Mouse (Mus musculus) frontal cortex, adult (tissue): Measurements from ENCODE around the gene Kcnip1.

Experiments
- ATAC-seq: cut with Nextera tagmentation; 2 replicates; pipeline ENCODE4 v1.9.2; 2017; ENCODE audit warnings: mild to moderate bottlenecking, moderate library complexity, mixed read lengths; ENCODE audit not compliant: low TSS enrichment

Kcnip1 gene

DNA sequence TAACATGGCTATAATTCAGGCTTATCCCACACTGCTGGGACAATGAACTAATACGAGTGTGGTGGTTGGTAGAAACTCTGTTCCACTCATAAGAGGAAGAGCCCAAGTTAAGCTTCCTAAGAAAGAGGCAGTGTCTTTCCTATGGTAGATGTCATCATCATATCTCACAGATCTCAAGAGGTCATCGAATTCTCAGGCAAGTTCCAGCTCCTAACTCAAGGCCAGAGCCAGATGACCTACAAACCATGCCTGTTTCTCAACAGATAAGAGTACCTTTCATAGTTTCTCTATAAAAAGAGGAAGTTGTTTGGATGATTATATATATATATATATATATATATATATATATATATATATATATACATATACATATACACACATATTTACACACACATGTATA, 6.4 kb downstream of the Kcnip1 start:
- ATAC-seq: no peak

DNA sequence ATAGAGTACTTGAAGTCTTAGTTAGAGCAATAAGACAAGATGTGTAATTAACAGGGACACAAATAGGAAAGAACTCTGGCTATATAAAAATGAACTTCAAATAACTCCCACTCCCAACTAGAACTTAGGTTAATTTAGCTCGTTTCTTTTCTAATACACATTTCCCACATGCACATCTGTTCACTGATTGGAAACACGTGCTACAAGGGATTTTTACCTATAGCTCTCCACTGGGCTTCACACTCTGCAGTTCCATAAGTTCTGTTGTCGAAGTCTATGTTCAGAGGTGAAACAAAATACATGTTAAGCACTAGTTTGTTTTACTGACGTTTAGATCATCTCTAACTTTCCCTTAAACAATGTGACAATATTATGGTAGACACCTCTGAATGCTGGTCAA, 12.8 kb downstream of the Kcnip1 start:
- ATAC-seq: no peak

DNA sequence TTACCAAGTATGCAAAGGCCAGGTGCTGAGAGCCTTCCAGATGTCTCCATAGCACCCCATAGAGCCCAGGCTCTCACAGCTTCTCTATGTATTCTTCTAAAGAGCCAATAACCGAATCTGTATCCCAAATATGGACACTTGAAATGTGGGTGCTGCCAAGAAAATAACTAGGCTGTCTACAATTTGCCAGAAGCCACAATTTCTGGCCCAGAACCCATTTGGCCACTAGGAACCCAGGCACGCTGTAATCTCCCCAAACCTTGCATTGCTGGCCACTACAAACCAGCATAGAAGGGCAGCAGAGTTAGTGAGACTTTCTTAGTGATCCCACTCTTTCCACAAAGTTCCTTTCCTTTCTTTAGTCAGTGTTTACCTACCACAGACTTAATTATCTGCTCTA, 17.8 kb downstream of the Kcnip1 start:
- no peak for ATAC-seq

DNA sequence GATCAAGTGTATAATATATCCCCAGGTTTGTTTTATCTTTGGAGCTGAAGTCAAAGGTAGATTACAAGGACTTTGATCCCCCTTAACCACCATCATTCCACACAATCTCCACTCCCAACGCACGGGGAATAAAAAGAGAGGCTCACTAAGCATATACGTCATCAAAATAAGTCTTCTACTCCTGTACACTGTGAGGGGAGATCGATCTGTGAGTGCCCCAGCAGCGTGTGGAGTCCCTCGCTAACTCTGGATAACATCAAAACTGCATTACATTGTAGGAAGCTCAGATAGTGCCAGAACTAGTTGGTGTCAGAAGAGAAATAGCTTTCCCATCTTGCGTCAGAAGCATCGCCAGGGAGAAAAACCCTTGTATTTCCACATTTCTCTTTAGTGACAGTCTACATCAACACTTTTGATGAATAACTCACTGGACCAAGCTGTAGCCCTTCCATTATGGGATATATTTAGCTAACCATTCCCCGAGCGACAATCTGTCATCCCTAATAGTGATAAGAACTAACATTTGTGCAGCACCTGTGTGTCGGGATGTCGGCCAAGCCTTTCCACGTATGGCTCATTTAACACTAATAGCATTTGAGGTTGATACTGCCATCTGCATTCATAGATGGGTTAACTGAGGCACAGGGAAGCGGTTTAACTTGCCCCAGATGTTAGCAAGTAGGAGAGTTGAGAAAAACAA, 18.5 kb downstream of the Kcnip1 start:
- no peak for ATAC-seq

DNA sequence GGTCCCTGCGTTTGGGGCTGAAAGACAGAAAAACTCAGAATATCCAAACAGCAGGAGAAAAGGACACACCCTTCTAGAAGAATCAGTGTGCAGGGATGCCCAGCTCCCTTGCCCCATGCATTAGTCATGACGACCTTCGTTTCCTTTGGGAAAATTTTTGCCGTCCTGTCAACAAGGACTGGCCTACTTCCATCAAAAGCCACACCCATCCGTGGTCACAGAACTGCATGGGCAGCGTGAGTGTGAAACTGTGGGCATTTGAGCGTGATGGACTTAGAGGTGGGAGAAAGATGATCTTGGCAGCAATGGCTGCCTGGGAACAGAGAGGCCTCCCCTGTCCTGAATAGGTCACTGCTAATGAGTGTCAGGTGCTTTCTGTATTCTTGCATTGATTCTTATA, 20.8 kb downstream of the Kcnip1 start:
- ATAC-seq: no peak

DNA sequence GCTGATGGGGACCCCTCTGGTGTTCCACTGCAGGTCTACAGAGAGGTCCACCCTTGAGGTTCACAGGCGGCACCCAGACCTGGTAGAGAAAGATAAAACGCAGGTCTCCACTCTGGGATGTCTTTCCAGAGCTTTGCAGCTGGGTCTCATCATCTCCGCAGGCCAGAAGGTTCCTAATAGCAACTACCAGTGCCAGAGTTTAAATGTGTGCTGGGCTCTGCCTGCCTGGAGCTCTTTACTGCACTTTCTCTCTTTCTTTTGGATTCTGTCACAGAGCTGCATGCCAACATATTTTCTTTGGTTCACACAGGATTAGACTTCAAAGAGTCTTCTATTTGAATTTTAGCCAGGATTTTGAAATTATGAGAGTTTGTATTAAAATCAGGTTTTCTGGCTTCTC, 23.8 kb downstream of the Kcnip1 start:
- no peak for ATAC-seq

DNA sequence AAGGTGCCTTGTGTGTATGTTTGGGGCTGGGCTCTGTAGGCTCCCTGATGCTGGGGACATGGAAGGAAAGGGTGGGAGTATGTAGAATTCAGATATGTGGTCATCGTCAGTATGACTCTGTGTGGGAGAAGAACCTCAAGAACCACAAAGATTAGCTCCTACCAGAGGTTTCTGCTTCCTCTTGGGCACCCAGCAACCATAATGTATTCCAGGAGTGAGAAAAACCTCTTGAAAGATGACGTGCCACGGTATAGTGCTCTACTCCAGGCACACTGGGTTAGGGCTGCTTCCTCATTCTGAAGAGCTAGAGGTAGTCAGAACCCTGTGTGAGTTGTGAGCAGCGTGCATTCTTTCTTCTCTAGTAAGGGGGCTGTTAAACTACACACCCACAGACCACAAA, 25.2 kb downstream of the Kcnip1 start:
- no peak for ATAC-seq

DNA sequence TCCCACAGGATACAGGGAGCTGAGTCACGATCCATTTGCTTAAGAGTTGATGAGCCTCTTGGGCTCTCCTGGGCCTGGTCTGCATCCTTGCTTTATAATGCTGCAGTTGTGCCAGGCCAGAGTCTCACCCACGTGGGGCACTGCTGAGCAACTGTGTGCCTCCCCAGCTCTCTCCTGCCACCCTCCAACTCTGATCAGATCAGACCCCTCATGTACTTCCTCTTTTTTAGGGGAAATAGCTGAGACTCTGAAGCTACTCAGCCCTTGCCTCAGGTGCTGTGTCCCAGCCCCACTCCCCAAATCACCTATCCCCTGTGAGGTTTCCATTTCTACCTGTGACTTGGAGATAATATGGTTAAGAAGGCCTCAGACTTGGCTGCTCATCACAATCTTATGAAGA, 27.6 kb downstream of the Kcnip1 start:
- no peak for ATAC-seq

DNA sequence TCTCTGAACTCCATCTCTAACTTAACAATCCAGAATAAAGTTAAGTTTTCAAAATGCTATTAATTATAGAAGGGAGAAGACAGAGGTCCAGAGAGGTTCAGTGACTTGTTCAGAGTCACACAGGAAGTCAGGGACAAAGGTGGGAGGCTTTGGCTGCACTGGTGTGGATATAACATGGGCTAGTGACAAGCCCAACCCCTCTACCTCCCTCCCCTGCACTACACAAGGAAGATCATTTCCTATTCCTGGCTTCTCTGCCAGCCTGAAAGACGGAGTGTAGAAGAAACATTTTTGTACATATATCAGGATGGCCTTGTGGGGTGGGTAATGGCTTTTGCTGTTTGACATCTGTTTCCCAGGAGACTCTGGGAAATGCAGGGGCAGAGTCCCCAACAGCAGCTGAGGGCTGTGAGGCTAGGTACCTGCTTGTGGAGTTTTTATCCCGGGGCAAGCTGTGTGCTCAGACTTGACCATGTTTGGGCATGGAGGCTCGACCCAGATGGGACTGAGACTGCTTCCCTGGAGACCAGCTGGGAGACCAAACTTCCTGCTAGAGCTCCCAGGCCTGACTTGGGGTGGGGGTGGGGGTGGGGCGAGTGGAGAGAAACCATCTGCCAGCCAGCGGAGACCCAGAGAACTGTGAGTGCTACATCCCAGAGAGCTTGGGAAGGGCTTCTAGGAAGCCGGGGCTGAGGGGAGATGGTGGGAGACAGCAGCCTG, 30.1 kb downstream of the Kcnip1 start, which contains the start of gene Kcnmb1:
Gene Kcnmb1, plus strand, starts transcription at position 326 of the 720 bp plus-strand sequence.
- ATAC-seq: 0 out of 2 replicates have a peak, but pooled peaks have one; percentile 9

DNA sequence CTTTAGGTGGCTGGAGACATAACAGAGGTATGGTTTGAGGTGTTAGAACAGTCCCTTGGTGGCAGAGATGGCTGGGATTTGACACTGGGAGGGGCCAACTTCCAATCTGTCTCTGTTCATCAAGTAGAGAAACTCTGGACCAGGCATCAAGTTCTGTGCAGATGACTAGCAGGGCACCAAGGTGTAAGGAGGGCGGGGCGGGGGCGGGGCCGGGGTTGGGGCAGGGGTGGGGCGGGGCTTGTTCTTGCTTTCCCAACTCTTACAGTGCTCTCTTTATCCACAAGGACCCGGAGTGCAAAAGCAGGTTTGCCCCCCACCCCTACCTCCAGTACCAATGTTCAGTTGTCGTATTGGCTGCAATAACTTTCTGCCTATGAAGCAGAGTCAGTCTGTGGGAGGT, 30.8 kb downstream of the Kcnip1 start:
- ATAC-seq: no peak

DNA sequence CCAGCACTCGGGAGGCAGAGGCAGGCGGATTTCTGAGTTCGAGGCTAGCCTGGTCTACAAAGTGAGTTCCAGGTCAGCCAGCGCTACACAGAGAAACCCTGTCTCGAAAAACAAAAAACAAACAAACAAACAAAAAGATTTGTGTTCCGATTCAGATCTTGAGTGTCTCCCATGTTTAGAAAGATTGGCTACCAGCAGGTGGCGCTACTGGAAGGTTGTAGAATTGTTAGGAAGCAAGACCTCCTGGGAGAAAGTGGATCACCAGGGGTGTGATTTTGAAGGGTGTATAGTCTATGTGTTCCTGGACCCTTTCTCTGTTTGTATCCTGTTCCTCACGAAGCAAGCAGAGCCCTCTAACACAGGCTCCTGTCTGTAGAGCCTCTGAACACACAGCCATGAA, 34.2 kb downstream of the Kcnip1 start:
- ATAC-seq: no peak

DNA sequence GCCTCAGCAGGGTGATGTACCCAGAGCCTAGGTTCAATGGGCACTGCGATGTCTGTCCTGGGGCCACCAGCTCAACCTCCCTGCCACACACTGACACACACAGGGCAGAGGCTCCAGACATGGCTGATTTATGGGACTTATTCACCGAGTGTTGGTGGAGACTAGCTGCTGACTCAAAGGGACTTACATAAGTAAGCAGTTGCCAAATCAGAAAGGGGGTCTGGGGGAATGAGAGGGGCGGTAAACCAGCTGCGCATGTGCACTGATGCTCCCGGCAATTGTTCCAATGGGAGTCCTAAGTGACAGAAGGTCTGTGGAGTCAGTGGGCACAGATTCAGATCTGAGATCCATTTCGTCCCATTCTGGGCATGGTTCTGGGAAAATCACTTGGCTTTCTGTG, 35.4 kb downstream of the Kcnip1 start:
- ATAC-seq: no peak

DNA sequence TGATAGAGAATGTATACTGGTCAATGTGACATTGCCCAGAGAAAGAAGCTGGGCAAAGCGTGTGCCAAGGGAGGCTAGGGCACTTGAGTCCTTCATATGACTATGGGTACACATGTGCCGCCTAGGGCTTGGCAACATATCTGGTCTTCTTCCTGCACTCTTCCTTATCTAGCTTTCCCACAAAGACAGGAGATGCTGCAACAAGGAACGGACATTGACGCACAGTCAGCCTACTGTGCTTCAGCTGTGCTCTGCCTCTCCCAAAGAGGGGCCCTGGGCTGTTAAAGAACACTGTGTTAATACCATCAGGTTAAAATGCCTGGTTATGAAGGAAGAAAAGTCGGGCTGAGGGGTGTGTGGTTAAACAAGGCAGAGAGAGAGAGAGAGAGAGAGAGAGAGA, 36.3 kb downstream of the Kcnip1 start:
- ATAC-seq: no peak

DNA sequence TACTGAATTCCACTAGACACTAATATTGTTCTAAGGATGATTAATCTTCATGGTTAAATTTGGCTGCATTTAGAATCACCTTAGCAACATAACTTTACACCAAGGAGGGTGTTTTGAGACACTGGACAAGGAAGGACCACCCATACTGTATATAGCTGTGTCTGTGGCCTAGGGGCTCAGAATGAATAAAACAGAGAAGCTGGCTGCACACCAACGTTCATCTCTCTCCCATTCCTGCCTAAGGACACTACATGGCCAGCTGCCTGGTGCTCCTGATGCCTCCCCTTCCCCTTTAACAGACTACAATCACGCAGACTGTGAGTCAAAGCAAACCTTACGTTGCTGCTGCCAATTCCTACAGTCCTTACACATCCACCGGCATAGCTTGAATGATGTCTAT, 37.0 kb downstream of the Kcnip1 start:
- no peak for ATAC-seq

DNA sequence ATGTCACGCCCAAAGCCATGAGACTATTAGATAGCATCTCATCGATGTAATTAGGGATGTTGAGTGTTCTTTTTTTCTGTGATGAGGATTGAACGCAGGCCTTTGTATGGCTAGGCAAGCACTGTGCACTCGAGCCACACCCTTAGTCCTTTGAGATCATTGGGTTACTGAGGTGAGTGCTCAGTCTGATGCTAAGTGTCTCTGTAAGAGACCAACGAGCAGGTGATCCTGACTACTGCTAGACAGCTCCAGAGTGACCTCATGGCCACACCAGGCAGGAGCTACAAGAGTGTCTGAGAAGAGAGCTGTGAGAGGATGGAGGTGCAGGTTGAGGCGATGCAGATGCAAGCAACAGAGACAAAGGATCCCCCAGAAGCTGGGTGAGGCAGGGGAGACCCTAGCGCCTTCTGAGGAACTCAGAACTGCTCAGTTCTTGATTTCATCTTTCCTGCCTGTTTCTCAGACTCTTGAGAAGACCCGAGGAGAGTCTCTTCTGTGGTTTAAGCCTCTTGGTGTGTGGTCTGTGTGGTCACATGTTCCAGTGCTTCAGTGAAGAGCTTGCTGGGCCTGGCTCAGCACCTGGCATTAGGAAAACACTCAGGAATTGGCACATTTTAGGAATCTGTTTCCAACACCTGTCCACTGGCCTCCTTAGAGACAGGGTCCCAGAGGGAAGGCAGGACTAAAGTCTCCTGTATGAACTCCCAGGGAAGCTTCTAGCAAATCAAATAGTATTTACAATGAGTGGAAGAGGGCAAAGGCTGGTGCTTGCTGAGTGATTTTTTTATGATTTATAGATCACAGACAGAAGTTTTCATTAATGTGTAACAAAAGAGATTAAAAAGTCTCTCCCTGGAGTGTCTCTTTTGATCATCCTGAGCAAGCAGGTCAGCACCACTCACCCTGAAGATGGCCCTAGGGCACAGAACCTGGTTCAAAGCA, 41.0 kb downstream of the Kcnip1 start:
- ATAC-seq: no peak

DNA sequence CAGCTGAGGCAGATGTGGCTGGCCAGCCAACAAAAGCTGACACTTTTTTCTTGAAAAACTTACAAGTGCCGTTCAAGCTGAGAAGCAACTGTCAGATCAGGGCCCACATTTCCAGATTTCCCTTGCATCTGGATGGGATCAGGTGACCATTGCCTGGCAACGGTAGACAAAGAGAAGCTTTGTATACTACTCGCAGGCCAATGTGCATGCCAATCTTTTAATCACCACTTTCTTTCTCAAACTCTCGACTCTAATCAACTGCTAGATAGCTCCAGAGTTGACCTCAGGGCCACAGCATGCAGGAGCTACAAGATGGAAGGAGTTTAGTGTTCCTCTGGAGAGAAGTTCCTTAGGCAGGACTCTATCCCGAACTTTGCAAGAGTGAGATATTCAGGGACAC, 41.8 kb downstream of the Kcnip1 start:
- ATAC-seq: no peak

DNA sequence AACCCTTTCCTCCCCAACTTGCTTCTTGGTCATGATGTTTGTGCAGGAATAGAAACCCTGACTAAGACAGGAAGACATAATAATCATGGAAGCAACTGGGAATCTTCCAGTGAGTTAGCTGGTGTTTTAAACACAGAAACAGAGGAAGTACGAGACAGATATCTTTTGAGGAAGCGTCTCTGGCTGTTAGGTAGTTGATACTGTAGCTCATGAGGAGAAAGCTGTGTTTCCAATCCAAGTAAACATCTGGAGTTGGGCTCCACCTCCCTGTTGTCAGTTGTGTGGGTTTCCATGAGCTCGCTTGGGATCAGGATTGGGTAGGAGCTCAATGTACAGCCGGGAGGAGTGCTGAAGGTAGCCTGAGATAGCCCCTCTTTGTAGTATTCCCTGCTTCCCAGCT, 46.5 kb downstream of the Kcnip1 start:
- no peak for ATAC-seq

DNA sequence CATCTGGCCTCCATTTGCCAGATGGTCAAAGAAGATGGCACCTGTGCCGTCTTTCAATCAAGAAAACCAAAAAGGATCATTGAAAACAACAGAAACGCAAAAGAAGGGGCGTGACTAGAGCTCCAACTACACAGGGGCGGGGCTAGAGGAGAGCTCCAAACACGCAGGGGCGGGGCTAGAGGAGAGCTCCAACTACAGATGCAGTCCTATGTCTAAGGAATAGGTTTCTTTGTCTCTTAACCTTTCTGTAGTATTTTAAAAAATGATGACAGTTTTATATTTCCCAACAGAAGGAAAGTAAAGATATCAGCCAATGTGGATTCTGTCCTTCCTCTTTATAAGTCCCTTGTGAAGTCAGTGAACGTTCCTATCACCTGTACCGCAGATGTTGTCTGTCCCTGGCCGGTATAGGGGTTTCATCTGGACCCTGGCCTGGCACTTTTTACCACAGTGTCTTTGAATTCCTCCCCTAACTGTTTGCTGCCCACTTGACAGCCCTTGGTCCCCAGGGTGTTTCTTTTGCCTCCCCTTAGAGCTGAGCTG, 48.1 kb downstream of the Kcnip1 start:
- ATAC-seq: no peak

DNA sequence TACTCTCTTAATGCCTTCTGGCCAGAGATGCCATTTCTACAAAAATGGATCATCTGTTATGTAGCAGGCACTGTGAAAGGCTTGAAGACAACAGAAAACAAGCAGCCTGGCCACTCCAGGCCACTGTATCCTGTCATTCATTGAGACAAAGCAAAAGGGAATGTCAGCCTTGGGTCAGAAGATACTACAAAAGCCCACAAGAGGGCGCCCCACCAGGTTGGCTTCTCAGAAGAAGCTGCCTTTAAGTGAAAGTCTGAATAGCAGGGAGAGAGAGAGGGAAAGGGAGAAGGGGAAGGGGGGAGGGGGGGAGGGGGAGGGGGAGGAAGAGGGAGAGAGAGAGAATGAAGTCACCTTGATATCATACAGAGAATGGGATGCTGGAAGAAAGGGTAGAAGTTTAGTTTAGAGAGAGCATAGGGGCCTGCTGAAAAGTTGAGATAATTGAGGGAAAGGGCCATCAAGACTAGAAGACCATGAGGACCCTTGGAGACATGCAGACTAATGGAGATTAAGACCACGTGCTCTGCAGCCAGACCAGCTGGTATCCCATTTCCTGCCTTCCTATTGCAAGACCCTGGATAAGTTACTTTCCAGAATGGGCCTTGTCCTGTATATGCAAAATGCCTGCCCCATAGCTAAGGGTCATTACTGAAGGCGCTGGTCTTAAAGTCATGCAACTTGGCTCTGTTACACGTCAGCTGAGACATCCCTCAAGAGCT, 48.7 kb downstream of the Kcnip1 start:
- no peak for ATAC-seq

DNA sequence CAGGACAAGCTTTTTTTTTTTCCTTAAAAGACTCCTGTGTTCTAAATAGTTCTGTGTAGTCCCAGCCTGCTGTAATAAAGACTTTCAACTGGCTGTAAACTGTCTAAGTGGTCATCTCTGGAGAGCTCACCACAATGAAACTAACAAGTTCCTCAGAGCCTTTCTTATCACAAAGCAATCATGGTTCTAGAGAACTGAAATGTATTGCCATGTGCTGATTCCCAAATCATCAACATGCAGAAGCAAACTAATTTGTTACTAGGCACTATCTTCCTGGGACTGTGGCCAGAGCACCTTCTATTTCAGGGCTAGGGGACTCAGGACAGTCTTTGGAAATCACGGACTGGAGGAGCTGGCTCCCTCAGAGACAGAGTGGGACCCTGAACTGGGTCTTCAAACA, 49.4 kb downstream of the Kcnip1 start:
- ATAC-seq: no peak

DNA sequence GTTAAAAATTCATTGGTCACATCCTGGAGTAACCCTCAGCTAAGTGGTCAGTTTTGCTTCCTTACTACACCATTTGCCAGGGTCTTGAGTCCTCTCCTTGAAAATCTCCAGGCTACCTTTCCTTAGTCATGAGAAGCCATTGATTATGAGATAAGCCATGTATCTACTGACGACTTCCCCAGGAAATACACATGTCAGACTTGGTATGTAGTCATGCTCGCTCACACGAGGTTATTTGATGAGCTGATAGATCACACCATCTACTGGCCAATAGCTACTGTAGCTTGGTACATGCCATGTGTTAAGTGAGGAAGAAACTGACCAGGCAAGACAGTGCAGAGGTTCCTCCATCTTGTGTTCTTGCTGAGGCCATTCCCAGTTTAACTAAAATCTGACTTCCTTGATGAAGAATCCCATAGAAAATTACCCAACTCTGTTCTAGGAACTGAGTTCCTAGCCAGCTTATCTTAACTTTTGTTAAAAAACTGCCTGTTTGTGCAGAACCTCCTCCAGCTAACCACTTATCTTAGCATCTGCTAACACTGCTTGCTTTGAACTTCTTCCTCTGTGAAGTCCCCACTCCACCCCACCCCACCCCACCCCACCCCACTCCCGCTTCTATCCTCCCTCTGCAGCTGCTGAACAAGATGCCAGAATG, 53.4 kb downstream of the Kcnip1 start:
- ATAC-seq: no peak
